ENCODE assay signal across 8 mouse cellular contexts in the genomic region with DNA sequence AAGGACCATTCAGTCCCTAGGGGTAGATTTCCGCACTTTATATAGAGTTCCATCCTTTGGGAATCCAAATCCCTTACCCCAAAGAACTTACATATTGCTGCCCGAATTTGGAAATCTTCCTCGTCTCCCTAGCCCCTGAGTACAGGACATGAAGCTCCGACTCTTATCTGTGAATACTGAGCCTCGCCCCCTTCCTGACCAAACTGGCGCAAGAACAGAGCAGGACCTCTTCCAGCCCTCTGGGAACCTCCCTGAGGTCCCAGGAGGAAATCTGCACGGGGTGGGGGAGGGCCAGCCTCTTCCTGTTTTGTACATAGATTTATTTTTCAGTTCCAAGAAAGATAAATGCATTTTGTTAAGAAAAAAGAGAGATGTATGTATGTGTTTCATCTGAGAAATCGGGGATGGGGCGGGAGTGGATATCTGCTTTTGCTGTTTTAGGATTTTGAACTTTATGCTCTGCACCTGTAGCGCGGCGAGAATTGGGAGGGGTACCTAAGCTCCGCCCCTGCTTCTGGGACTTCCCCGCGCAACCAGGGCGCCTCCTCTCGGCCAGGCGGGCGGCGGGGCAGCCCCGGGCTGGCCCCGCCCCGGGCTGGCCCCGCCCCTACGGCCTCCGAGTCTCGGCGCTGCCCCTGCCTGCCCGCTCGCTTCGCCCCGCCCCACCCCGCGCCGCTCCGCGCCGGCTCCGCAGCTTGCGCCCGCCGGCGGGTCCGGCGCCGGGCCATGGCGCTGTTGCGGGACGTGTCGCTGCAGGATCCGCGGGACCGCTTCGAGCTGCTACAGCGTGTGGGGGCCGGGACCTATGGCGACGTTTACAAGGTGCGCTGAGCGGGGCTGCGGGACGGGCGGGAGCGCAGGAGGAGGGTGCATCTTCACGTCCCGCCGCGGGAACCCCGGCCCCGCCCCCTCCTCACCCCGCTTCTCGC. TPM values are rescaled to one million over a fixed set of nuclear protein-coding genes. Genes with fewer than 3 reads are reported as not detected.
A peak's percentile ranks its signal among the peaks of the same experiment; 100 is the strongest.
DNase-seq lines count a peak whose midpoint lies in the region; ATAC-seq and TF ChIP-seq lines count a peak whose summit lies in the region.

Map4k2 (plus strand) TSS at position 612 of the 929 bp plus-strand sequence.

- H3K4me3 ChIP-seq in gastrocnemius, adult 2 months: peak within 1 kb of the TSS; percentile 94
- peak within 1 kb of the TSS; percentile 52 for H3K4me3 ChIP-seq in hindbrain, embryonic 15.5 days

- peak within 1 kb of the TSS; percentile 89 for H3K27ac ChIP-seq in gastrocnemius, adult 2 months
- peak within 1 kb of the TSS; percentile 43 for H3K27ac ChIP-seq in hindbrain, embryonic 15.5 days (replicated peaks)

- peak; percentile 65; the same call in 1 of the 2 replicates for ATAC-seq in hindbrain, embryonic 15.5 days (ENCODE audit: low FRiP score, low read depth)

- H3K36me3 ChIP-seq in hindbrain, embryonic 15.5 days: peaks cover 51% of the 10 kb centered on the region

- no peaks in the 10 kb centered on the region for H3K9me3 ChIP-seq in hindbrain, embryonic 15.5 days

- WGBS in hindbrain, embryonic 15.5 days: 10% methylated on average over 55 of the region's 72 CpGs

- peaks cover 36% of the 10 kb centered on the region for H3K4me1 ChIP-seq in hindbrain, embryonic 15.5 days (replicated peaks)

- peak; percentile 51 for TF ChIP-seq CTCF in gastrocnemius, adult 2 months (IDR thresholded peaks at IDR 0.05)

- H3K27me3 ChIP-seq in hindbrain, embryonic 15.5 days: no peaks in the 10 kb centered on the region

- peak; percentile 83 for DNase-seq in R1 (ENCODE audit: low read depth, low spot score)
- DNase-seq in cerebellum, postnatal 25 days: peak; percentile 88 to 95
- DNase-seq in gastrocnemius, adult 2 months: peak; percentile 95
- peak; percentile 78 to 86 for DNase-seq in left cerebral cortex, adult 18-20 months (ENCODE audit: low spot score in 2 of 2)
- peak; percentile 92 to 93 for DNase-seq in lung, postnatal 4 days
- DNase-seq in retina, embryonic 14.5 days (ENCODE audit: low spot score): peak; percentile 81
- DNase-seq in thymus, postnatal 36 days: peak; percentile 91 to 92

- intact Hi-C loops in gastrocnemius, adult 2 months (cut with DNase I): no loop called here

- H3K4me2 ChIP-seq in hindbrain, embryonic 15.5 days: peak within 1 kb of the TSS; percentile 79

- H3K9ac ChIP-seq in hindbrain, embryonic 15.5 days: peak within 1 kb of the TSS; percentile 51

RNA-seq across cellular contexts. Expression of gene Map4k2, which starts in this region (rescaled TPM):
- total RNA-seq in gastrocnemius, adult 2 months (2021): 10 to 100 TPM; 13.1 to 14.2 TPM
- 20.1 and 21.8 TPM in 2 replicates for polyA plus RNA-seq in hindbrain, embryonic 15.5 days (2015; fragmentation: Nextera tagmentation; extraction: Ambion mirVana)
- 100 to 1,000 TPM in 1 of 2 experiments, 10 to 100 TPM in 1; 92.9 to 100 TPM for total RNA-seq in left cerebral cortex, adult 18-20 months (2021)

Comparison
In these comparisons a context has a peak if more than half of its experiments do, and no peak if none do; other contexts are left out.
1. Peak in every context shown above with its lines: DNase-seq, ATAC-seq, H3K4me3 ChIP-seq and H3K27ac ChIP-seq.
2. RNA of gene Map4k2 (total RNA-seq): 92.9 to 100 TPM in left cerebral cortex, adult 18-20 months; 13.1 to 14.2 TPM in gastrocnemius, adult 2 months; every median in the first group is over 4 times any median in the second.